In the genomic region with DNA sequence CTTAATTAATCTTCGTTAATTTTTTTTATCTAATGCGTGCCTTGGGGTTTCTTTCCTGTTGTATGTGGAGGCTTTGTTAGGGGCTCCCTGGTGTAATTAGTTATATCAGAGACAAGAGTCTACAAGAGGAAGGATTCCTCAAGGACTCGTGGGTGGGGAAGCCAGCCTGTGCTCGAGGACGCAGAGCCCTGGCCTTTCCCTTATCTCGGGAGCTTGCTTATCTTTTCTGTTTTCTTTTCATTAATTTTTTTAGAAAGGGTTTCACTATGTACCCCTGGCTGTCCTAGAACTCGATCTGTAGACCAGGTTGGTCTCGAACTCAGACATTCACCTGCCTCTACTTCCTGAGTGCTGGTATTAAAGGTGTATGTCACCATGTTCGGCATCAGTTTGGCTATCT, we compare ENCODE assay signal across 28 mouse cellular contexts. TPM values are rescaled to one million over a fixed set of nuclear protein-coding genes. Genes with fewer than 3 reads are reported as not detected.
A peak's percentile ranks its signal among the peaks of the same experiment; 100 is the strongest.
DNase-seq lines count a peak whose midpoint lies in the region; ATAC-seq and TF ChIP-seq lines count a peak whose summit lies in the region.
"Had no signal": no experiment of that assay in that cellular context is flagged by ENCODE, and none has a peak within 500 bp of the region (broad histone marks: within the 10 kb centered on the region; RNA-seq: fewer than 3 reads in every experiment).

No protein-coding gene starts in this region.

- WGBS in heart, embryonic 11.5 days (ENCODE audit: insufficient replicate concordance) = 45% methylated on average over 9 of the region's 9 CpGs
- 51% methylated on average over 9 of the region's 9 CpGs for WGBS in bone marrow, adult 2 months
- 28% methylated on average over 9 of the region's 9 CpGs for WGBS in liver, embryonic 16.5 days (ENCODE audit: insufficient replicate concordance)

- no peaks in the 10 kb centered on the region for H3K9me3 ChIP-seq in heart, embryonic 11.5 days (replicated peaks; ENCODE audit: control insufficient read depth, low read length)
- H3K9me3 ChIP-seq in liver, embryonic 16.5 days (replicated peaks; ENCODE audit: control insufficient read depth, low read length) = no peaks in the 10 kb centered on the region
- H3K9me3 ChIP-seq: forebrain, embryonic 15.5 days; heart, embryonic 15.5 days; midbrain, embryonic 15.5 days; stomach, embryonic 15.5 days had no signal

- H3K4me2 ChIP-seq in heart, embryonic 11.5 days = no peak overlapping the region
- H3K4me2 ChIP-seq in liver, embryonic 16.5 days (ENCODE audit: low read depth, low read length) = peak overlapping the region; percentile 44
- H3K4me2 ChIP-seq: forebrain, embryonic 15.5 days; heart, embryonic 15.5 days; midbrain, embryonic 15.5 days; stomach, embryonic 15.5 days had no signal

- no peaks in the 10 kb centered on the region for H3K4me1 ChIP-seq in heart, embryonic 11.5 days (ENCODE audit: control insufficient read depth, insufficient read depth, low read length)
- H3K4me1 ChIP-seq in bone marrow, adult 2 months (ENCODE audit: control insufficient read depth, insufficient read depth, low read length) = peaks cover 1% of the 10 kb centered on the region
- H3K4me1 ChIP-seq in liver, embryonic 16.5 days (ENCODE audit: control insufficient read depth, low read depth, low read length) = peaks cover 33% of the 10 kb centered on the region
- H3K4me1 ChIP-seq: forebrain, embryonic 15.5 days; midbrain, embryonic 15.5 days had no signal

- H3K4me3 ChIP-seq in heart, embryonic 11.5 days (ENCODE audit: low read depth, low read length) = no peak overlapping the region
- no peak overlapping the region for H3K4me3 ChIP-seq in bone marrow, adult 2 months (replicated peaks; ENCODE audit: control insufficient read depth, low read depth, low read length)
- H3K4me3 ChIP-seq in liver, embryonic 16.5 days (ENCODE audit: low read depth, low read length) = no peak overlapping the region; the same call in none of the 2 replicates
- H3K4me3 ChIP-seq: forebrain, embryonic 15.5 days; heart, embryonic 15.5 days; midbrain, embryonic 15.5 days; myocyte; stomach, embryonic 15.5 days had no signal

- peak overlapping the region; percentile 24 for H3K27ac ChIP-seq in heart, embryonic 11.5 days (ENCODE audit: low read depth, low read length)
- H3K27ac ChIP-seq in bone marrow, adult 2 months (ENCODE audit: control insufficient read depth, insufficient read depth, low read depth, low read length, poor library complexity) = peak overlapping the region; percentile 85
- peak overlapping the region; percentile 91 for H3K27ac ChIP-seq in liver, embryonic 16.5 days (ENCODE audit: low read length)
- H3K27ac ChIP-seq: forebrain, embryonic 15.5 days; heart, embryonic 15.5 days; kidney, postnatal 0 days; midbrain, embryonic 15.5 days; stomach, embryonic 15.5 days had no signal

- H3K36me3 ChIP-seq in heart, embryonic 11.5 days (ENCODE audit: control insufficient read depth, insufficient read depth, low read length) = no peaks in the 10 kb centered on the region
- H3K36me3 ChIP-seq in liver, embryonic 16.5 days (ENCODE audit: control insufficient read depth, insufficient read depth) = no peaks in the 10 kb centered on the region
- H3K36me3 ChIP-seq: forebrain, embryonic 15.5 days; heart, embryonic 15.5 days; midbrain, embryonic 15.5 days; stomach, embryonic 15.5 days had no signal

- no peak overlapping the region for H3K9ac ChIP-seq in heart, embryonic 11.5 days (ENCODE audit: low read depth, low read length)
- peak overlapping the region; percentile 34 for H3K9ac ChIP-seq in liver, embryonic 16.5 days (ENCODE audit: low read depth, low read length)
- H3K9ac ChIP-seq: forebrain, embryonic 15.5 days; heart, embryonic 15.5 days; midbrain, embryonic 15.5 days; stomach, embryonic 15.5 days had no signal

- H3K27me3 ChIP-seq in heart, embryonic 11.5 days (ENCODE audit: control insufficient read depth, insufficient read depth, low read length) = no peaks in the 10 kb centered on the region
- H3K27me3 ChIP-seq in liver, embryonic 16.5 days (ENCODE audit: control insufficient read depth, insufficient read depth, low read depth, low read length) = no peaks in the 10 kb centered on the region
- H3K27me3 ChIP-seq: forebrain, embryonic 15.5 days; midbrain, embryonic 15.5 days; stomach, embryonic 15.5 days had no signal

- ATAC-seq in heart, embryonic 11.5 days (replicated peaks; ENCODE audit: insufficient number of reproducible peaks, low FRiP score, low TSS enrichment) = no peak
- ATAC-seq in erythroid progenitor cell, adult 5-6 weeks (replicated peaks; ENCODE audit: low FRiP score, poor library complexity, severe bottlenecking) = peak; percentile 57
- ATAC-seq in liver, embryonic 16.5 days (ENCODE audit: low read depth) = peak; percentile 54
- ATAC-seq in cerebellum, adult (ENCODE audit: insufficient number of reproducible peaks, low FRiP score, low TSS enrichment) = no peak
- ATAC-seq: forebrain, embryonic 15.5 days; midbrain, embryonic 15.5 days had no signal

- intact Hi-C loops in heart, postnatal 10 days (cut with DNase I) = no loop called here

- no peak for TF ChIP-seq CTCF in bone marrow, adult 2 months (IDR thresholded peaks at IDR 0.05; ENCODE audit: control insufficient read depth, insufficient read depth, low read length)

- DNase-seq in heart, postnatal 10 days = no peak
- DNase-seq in yolk sac, embryonic 10.5 days (ENCODE audit: low spot score) = no peak
- DNase-seq: cerebellum, adult 9-10 months; gastrocnemius, postnatal 36 days; kidney, adult 18-20 months; right cerebral cortex, postnatal 25 days had no signal

- TF ChIP-seq POLR2A in bone marrow, adult 2 months (IDR thresholded peaks at IDR 0.05; ENCODE audit: borderline replicate concordance, control insufficient read depth, low read depth, low read length) = no peak

RNA-seq across cellular contexts. Expression of a gene that starts 5.5 kb away (rescaled TPM):
- 18.9 and 20.4 TPM in 2 replicates for polyA plus RNA-seq in heart, embryonic 11.5 days (2014; fragmentation: Nextera tagmentation; extraction: Ambion mirVana)
- total RNA-seq in heart, postnatal 10 days (2021) = 10 to 100 TPM; 27.7 to 28.8 TPM
- polyA plus RNA-seq in bone marrow, adult 2 months (2011; ENCODE audit: insufficient read depth, insufficient read length, low replicate concordance, missing spikeins) = 17.0 and 21.9 TPM in 2 replicates
- total RNA-seq in erythroid progenitor cell, adult 5-6 weeks (2015; ENCODE audit: low replicate concordance) = 17.3 and 23.1 TPM in 2 replicates
- 20.0 and 22.6 TPM in 2 replicates for total RNA-seq in erythroid progenitor cell, adult 5-6 weeks (2017; ENCODE audit: low replicate concordance)
- polyA plus RNA-seq in liver, embryonic 16.5 days (2015; fragmentation: Nextera tagmentation; extraction: Ambion mirVana) = 9.9 and 10.3 TPM in 2 replicates

RNA-seq across cellular contexts. Expression of a gene that starts 7.1 kb away (rescaled TPM):
- polyA plus RNA-seq in heart, embryonic 11.5 days (2014; fragmentation: Nextera tagmentation; extraction: Ambion mirVana) = 0.10 TPM in 1 of 2 replicates, not detected in the other
- 1 to 10 TPM; 1.9 to 4.6 TPM for total RNA-seq in heart, postnatal 10 days (2021)
- 1.4 TPM in 1 of 2 replicates, not detected in the other for polyA plus RNA-seq in bone marrow, adult 2 months (2011; ENCODE audit: insufficient read depth, insufficient read length, low replicate concordance, missing spikeins)
- total RNA-seq in erythroid progenitor cell, adult 5-6 weeks (2015; ENCODE audit: low replicate concordance) = not detected in 2 replicates
- total RNA-seq in erythroid progenitor cell, adult 5-6 weeks (2017; ENCODE audit: low replicate concordance) = not detected in 2 replicates
- polyA plus RNA-seq in liver, embryonic 16.5 days (2015; fragmentation: Nextera tagmentation; extraction: Ambion mirVana) = not detected in 2 replicates
- total RNA-seq: adrenal gland, postnatal 36 days; common myeloid progenitor, adult 5-6 weeks had no signal
- polyA plus RNA-seq: C2C12; erythroblast, embryonic 14.5 days; forebrain, embryonic 15.5 days; kidney, postnatal 0 days; lung, embryonic 16.5 days; midbrain, embryonic 15.5 days; myocyte; neural tube, embryonic 14.5 days; spleen, adult 2 months; thymus, postnatal 0 days had no signal

RNA-seq across cellular contexts. Expression of a gene that starts 11.9 kb away (rescaled TPM):
- 22.1 and 25.4 TPM in 2 replicates for polyA plus RNA-seq in heart, embryonic 11.5 days (2014; fragmentation: Nextera tagmentation; extraction: Ambion mirVana)
- total RNA-seq in heart, postnatal 10 days (2021) = 10 to 100 TPM; 15.2 to 16.8 TPM
- polyA plus RNA-seq in bone marrow, adult 2 months (2011; ENCODE audit: insufficient read depth, insufficient read length, low replicate concordance, missing spikeins) = 19.5 and 30.4 TPM in 2 replicates
- 3.2 and 5.0 TPM in 2 replicates for total RNA-seq in erythroid progenitor cell, adult 5-6 weeks (2015; ENCODE audit: low replicate concordance)
- total RNA-seq in erythroid progenitor cell, adult 5-6 weeks (2017; ENCODE audit: low replicate concordance) = 10.5 and 42.6 TPM in 2 replicates
- polyA plus RNA-seq in liver, embryonic 16.5 days (2015; fragmentation: Nextera tagmentation; extraction: Ambion mirVana) = 12.2 TPM in 2 replicates

RNA-seq across cellular contexts. Expression of a gene that starts 34.6 kb away (rescaled TPM):
- not detected in 2 replicates for polyA plus RNA-seq in heart, embryonic 11.5 days (2014; fragmentation: Nextera tagmentation; extraction: Ambion mirVana)
- total RNA-seq in heart, postnatal 10 days (2021) = under 1 TPM in 1 of 2 experiments, not detected in 1; 0.10 TPM
- not detected in 2 replicates for polyA plus RNA-seq in bone marrow, adult 2 months (2011; ENCODE audit: insufficient read depth, insufficient read length, low replicate concordance, missing spikeins)
- total RNA-seq in erythroid progenitor cell, adult 5-6 weeks (2015; ENCODE audit: low replicate concordance) = not detected in 2 replicates
- total RNA-seq in erythroid progenitor cell, adult 5-6 weeks (2017; ENCODE audit: low replicate concordance) = 2.6 TPM in 1 of 2 replicates, not detected in the other
- 0.04 TPM in 1 of 2 replicates, not detected in the other for polyA plus RNA-seq in liver, embryonic 16.5 days (2015; fragmentation: Nextera tagmentation; extraction: Ambion mirVana)
- total RNA-seq: adrenal gland, postnatal 36 days; gastrocnemius, postnatal 36 days; hematopoietic stem cell, adult 5-6 weeks; left cerebral cortex, postnatal 10 days had no signal
- polyA plus RNA-seq: C2C12; embryonic facial prominence, embryonic 11.5 days; erythroblast, embryonic 14.5 days; forebrain, embryonic 15.5 days; heart, embryonic 15.5 days; kidney, postnatal 0 days; midbrain, embryonic 15.5 days; myocyte; neural tube, embryonic 14.5 days; spleen, adult 2 months had no signal

RNA-seq across cellular contexts. Expression of a gene that starts 44.3 kb away (rescaled TPM):
- 14.4 and 18.5 TPM in 2 replicates for polyA plus RNA-seq in heart, embryonic 11.5 days (2014; fragmentation: Nextera tagmentation; extraction: Ambion mirVana)
- total RNA-seq in heart, postnatal 10 days (2021) = 10 to 100 TPM; 42.1 to 42.2 TPM
- 2.5 and 4.6 TPM in 2 replicates for polyA plus RNA-seq in bone marrow, adult 2 months (2011; ENCODE audit: insufficient read depth, insufficient read length, low replicate concordance, missing spikeins)
- total RNA-seq in erythroid progenitor cell, adult 5-6 weeks (2015; ENCODE audit: low replicate concordance) = not detected in 2 replicates
- total RNA-seq in erythroid progenitor cell, adult 5-6 weeks (2017; ENCODE audit: low replicate concordance) = not detected in 2 replicates
- polyA plus RNA-seq in liver, embryonic 16.5 days (2015; fragmentation: Nextera tagmentation; extraction: Ambion mirVana) = 6.2 and 7.3 TPM in 2 replicates
- total RNA-seq: common myeloid progenitor, adult 5-6 weeks; hematopoietic stem cell, adult 5-6 weeks had no signal
- polyA plus RNA-seq: erythroblast, embryonic 14.5 days had no signal

Comparison
In these comparisons a context has a peak if more than half of its experiments do, and no peak if none do; other contexts are left out.
1. ATAC-seq: peak in erythroid progenitor cell, adult 5-6 weeks (single experiment) and liver, embryonic 16.5 days (single experiment); none in heart, embryonic 11.5 days (single experiment) and cerebellum, adult (single experiment).
2. H3K27ac ChIP-seq: peak in every context shown above with its lines; median percentile 91 in liver, embryonic 16.5 days; 85 in bone marrow, adult 2 months; 24 in heart, embryonic 11.5 days.